Mouse (Mus musculus): ENCODE data around the gene Lama4.

GRCm38 (mm10) chr10:39018635-39019034 lies 53.3 kb downstream of the Lama4 start:
- no peak for TF ChIP-seq POLR2A (IDR thresholded peaks at IDR 0.05; ENCODE audit: insufficient read depth, low read depth, low read length)
- no peak for TF ChIP-seq CTCF (IDR thresholded peaks at IDR 0.05)

Data from heart, adult 2 months (tissue).